Mouse (Mus musculus) erythroblast, embryonic 14.5 days (primary cell): ENCODE measurements around the gene Pip4k2b.

Experiments used
- GATA1 ChIP-seq: IDR thresholded peaks from 2 replicates; pipeline ENCODE4 v1.6.1; 2012; ENCODE audit warnings: low read length, inconsistent platforms, mixed read lengths
- TAL1 ChIP-seq: IDR thresholded peaks from 3 replicates; pipeline ENCODE4 v1.6.1; 2012; ENCODE audit warnings: low read length, inconsistent platforms, mixed read lengths

DNA sequence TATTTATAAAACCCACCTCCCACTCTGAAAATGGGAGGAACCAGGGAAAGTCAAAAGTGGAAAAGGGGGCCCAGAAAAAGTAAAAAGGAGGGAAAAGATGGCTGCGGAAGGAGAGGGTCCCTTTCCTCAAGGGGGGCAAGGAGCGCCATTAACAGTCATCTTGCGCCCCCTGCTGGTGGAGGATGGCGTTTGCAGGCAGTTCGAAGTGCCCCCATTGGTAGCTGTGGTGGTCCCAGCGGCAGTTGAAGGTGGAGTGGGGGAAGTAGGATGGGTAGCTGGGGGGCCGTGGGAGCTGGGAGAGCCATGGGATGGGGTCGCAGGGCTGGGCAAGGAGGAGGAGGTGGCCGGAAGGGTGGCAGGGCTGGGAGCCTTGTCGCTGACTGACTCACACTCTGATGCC is 54.6 kb downstream of the Pip4k2b start:
- TF ChIP-seq GATA1 (no peak), TAL1 (no peak)
